Mouse (Mus musculus) B cell, adult 2 months (primary cell): Measurements from ENCODE around the gene Smox.

Experiments
- DNase-seq, 2 experiments: peaks; one replicate each; pipeline ENCODE4 v3.0.0; 2022

Gene Smox

GRCm38 (mm10) chr2:131560205-131560919 lies 69.1 kb downstream of the Smox start:
- DNase-seq, result no peak

DNA sequence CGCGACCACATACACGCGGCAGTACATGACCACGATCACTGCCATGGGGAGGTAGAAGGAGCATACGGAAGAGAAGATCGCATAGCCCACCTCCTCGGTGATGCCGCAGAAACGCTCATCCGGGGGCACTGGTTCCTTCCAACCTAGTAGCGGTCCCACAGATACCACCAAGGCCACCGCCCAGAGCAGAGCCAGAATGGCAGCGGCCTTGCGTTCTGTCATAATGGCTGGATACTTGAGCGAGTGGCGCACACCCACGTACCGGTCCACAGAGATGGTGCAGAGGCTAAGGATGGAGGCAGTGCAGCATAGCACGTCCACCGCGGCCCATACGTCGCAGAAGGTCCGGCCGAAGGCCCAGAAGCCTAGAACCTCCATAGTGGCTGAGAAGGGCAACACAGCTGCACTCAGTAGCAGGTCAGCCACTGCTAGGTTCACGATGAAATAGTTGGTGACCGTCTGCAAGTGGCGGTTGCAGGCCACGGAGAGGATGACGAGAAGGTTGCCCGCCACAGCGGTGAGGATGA lies 70.1 kb downstream of the Smox start:
- no peak for DNase-seq

GRCm38 (mm10) chr2:131561891-131562585 lies 70.7 kb downstream of the Smox start, which contains the start of gene Adra1d:
Gene Adra1d, minus strand, starts transcription at chr2:131562283.
- no peak for DNase-seq

DNA sequence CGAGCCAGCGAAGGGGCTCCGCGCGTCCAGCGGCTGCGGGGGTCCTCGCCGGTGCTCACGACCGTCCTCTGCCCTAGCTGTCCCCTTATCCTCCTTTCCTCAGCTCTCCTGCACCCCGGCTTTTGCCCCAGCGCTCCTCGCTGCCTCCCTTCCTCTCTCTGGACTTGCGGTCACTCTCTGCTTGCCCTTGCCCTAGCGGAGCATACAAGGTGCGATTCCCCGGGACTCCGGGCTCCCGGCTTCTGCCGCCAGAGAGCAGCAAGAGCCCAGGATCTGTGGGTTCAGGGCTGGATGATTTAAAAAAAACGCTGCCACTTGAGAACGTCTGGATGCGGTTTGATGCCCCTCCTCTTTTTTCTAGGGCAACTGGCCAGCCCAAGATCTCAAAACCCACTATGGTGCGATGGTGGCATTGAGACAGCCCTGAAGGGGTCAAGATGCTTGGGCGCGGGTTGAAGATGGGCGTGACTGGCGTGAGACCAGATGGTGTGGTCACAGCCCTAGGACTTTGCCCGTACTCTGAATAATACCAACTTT lies 71.4 kb downstream of the Smox start:
- DNase-seq, result no peak
